8 mouse cellular contexts compared by ENCODE assay signal in genomic region chr12:71855730-71856479, GRCm38 (mm10). TPM values are rescaled to one million over a fixed set of nuclear protein-coding genes. Genes with fewer than 3 reads are reported as not detected.
DNase-seq lines count a peak whose midpoint lies in the region; ATAC-seq lines count a peak whose summit lies in the region.

No protein-coding gene starts in this region.

- H3K36me3 ChIP-seq in hindbrain, embryonic 15.5 days, result no peaks in the 10 kb centered on the region
- peaks cover 29% of the 10 kb centered on the region for H3K36me3 ChIP-seq in liver, embryonic 12.5 days
- no peaks in the 10 kb centered on the region for H3K36me3 ChIP-seq in neural tube, embryonic 11.5 days (ENCODE audit: control insufficient read depth, insufficient read depth, low read length)

- no peaks in the 10 kb centered on the region for H3K9me3 ChIP-seq in hindbrain, embryonic 15.5 days
- no peaks in the 10 kb centered on the region for H3K9me3 ChIP-seq in liver, embryonic 12.5 days (replicated peaks)
- H3K9me3 ChIP-seq in neural tube, embryonic 11.5 days (ENCODE audit: control insufficient read depth, low read length), result no peaks in the 10 kb centered on the region

- intact Hi-C loops in gastrocnemius, postnatal 14 days (cut with DNase I; ENCODE audit: low total_unique reads), result no loop called here

- 0 out of 2 replicates have a peak overlapping the region, but pooled peaks have one; percentile 8 for H3K4me2 ChIP-seq in hindbrain, embryonic 15.5 days
- no peak overlapping the region for H3K4me2 ChIP-seq in liver, embryonic 12.5 days
- no peak overlapping the region for H3K4me2 ChIP-seq in neural tube, embryonic 11.5 days (ENCODE audit: low read depth)

- WGBS in hindbrain, embryonic 15.5 days, result 45% methylated on average over 10 of the region's 10 CpGs
- whole genome bisulfite sequencing in liver, embryonic 12.5 days (ENCODE audit: insufficient replicate concordance), result 57% methylated on average over 10 of the region's 10 CpGs
- WGBS in neural tube, embryonic 11.5 days, result 53% methylated on average over 10 of the region's 10 CpGs

- no peak overlapping the region for H3K4me3 ChIP-seq in hindbrain, embryonic 15.5 days
- H3K4me3 ChIP-seq in liver, embryonic 12.5 days, result no peak overlapping the region
- no peak overlapping the region for H3K4me3 ChIP-seq in neural tube, embryonic 11.5 days (ENCODE audit: low read depth, low read length)

- no peak overlapping the region for H3K9ac ChIP-seq in hindbrain, embryonic 15.5 days
- H3K9ac ChIP-seq in liver, embryonic 12.5 days, result no peak overlapping the region
- H3K9ac ChIP-seq in neural tube, embryonic 11.5 days (ENCODE audit: low read length), result no peak overlapping the region

- H3K4me1 ChIP-seq in hindbrain, embryonic 15.5 days (replicated peaks), result peaks cover 61% of the 10 kb centered on the region
- peaks cover 52% of the 10 kb centered on the region for H3K4me1 ChIP-seq in liver, embryonic 12.5 days
- no peaks in the 10 kb centered on the region; the same call in 1 of the 2 replicates for H3K4me1 ChIP-seq in neural tube, embryonic 11.5 days (ENCODE audit: control insufficient read depth, insufficient read depth, low read length)

- ATAC-seq in cerebellum, adult (ENCODE audit: insufficient number of reproducible peaks, low FRiP score, low TSS enrichment), result no peak
- peak; percentile 54 for ATAC-seq in hindbrain, embryonic 15.5 days (ENCODE audit: low FRiP score, low read depth)
- ATAC-seq in liver, embryonic 12.5 days, result peak; percentile 33; the same call in 1 of the 2 replicates
- no peak for ATAC-seq in neural tube, embryonic 11.5 days (ENCODE audit: insufficient read depth, low FRiP score, low TSS enrichment)

- H3K27me3 ChIP-seq in hindbrain, embryonic 15.5 days, result no peaks in the 10 kb centered on the region
- no peaks in the 10 kb centered on the region for H3K27me3 ChIP-seq in liver, embryonic 12.5 days (replicated peaks)
- no peaks in the 10 kb centered on the region for H3K27me3 ChIP-seq in neural tube, embryonic 11.5 days (ENCODE audit: control insufficient read depth, insufficient read depth, low read length)

- DNase-seq in cerebellum, adult 18-20 months, result peak; percentile 38 to 51
- peak; percentile 70 to 78 for DNase-seq in cerebellum, postnatal 10 days
- peak; percentile 65 for DNase-seq in gastrocnemius, postnatal 14 days
- peak; percentile 32 for DNase-seq in neural tube, embryonic 11.5 days (ENCODE audit: low spot score)
- no peak for DNase-seq in thymus, postnatal 10 days (ENCODE audit: low spot score in 2 of 2)

- peak overlapping the region; percentile 56 for H3K27ac ChIP-seq in hindbrain, embryonic 15.5 days (replicated peaks)
- peak overlapping the region; percentile 29; the same call in 1 of the 2 replicates for H3K27ac ChIP-seq in liver, embryonic 12.5 days
- H3K27ac ChIP-seq in neural tube, embryonic 11.5 days (ENCODE audit: low read depth, low read length), result peak overlapping the region; percentile 36; the same call in 1 of the 2 replicates

RNA-seq across cellular contexts. Expression of gene Daam1, which starts 25.0 kb away (rescaled TPM):
- 10 to 100 TPM; 12.5 to 16.1 TPM for total RNA-seq in gastrocnemius, postnatal 14 days (2021)
- polyA plus RNA-seq in hindbrain, embryonic 15.5 days (2015; fragmentation: Nextera tagmentation; extraction: Ambion mirVana), result 26.4 and 26.5 TPM in 2 replicates
- 10.7 and 11.2 TPM in 2 replicates for polyA plus RNA-seq in liver, embryonic 12.5 days (2016; fragmentation: Nextera tagmentation; extraction: Ambion mirVana)
- polyA plus RNA-seq in neural tube, embryonic 11.5 days (2014; fragmentation: Nextera tagmentation; extraction: Ambion mirVana), result 18.5 and 20.9 TPM in 2 replicates

Comparison
In these comparisons a context has a peak if more than half of its experiments do, and no peak if none do; other contexts are left out.
1. DNase-seq: peak in cerebellum, adult 18-20 months (2 of 2), cerebellum, postnatal 10 days (2 of 2), gastrocnemius, postnatal 14 days (single experiment) and neural tube, embryonic 11.5 days (single experiment); none in thymus, postnatal 10 days (0 of 2).
2. ATAC-seq: peak in hindbrain, embryonic 15.5 days (single experiment) and liver, embryonic 12.5 days (single experiment); none in cerebellum, adult (single experiment) and neural tube, embryonic 11.5 days (single experiment).
3. Peak in every context shown above with its lines, with median percentiles within 50 percentile points of each other: H3K27ac ChIP-seq.